Mouse (Mus musculus) heart, embryonic 16.5 days (tissue): ENCODE results near the gene Dgki. TPM values are rescaled to one million over a fixed set of nuclear protein-coding genes. Genes with fewer than 3 reads are reported as not detected.

Source experiments
- ATAC-seq: fragments of 200-750 bp; cut with Nextera tagmentation; replicated peaks from 2 replicates; pipeline ENCODE4 v1.8.0; 2017; ENCODE audit warnings: moderate number of reproducible peaks; ENCODE audit not compliant: insufficient read depth, low FRiP score; ENCODE audit errors: extremely low read depth
- H3K27ac ChIP-seq: fragments of 300-500 bp; sonication (generic); 2 replicates; pipeline ENCODE4 v1.5.1; 2014; ENCODE audit warnings: mild to moderate bottlenecking, low read length, control low read depth, moderate library complexity
- H3K27me3 ChIP-seq: fragments of 300-500 bp; sonication (generic); 2 replicates; pipeline ENCODE4 v1.6.1; 2014; ENCODE audit warnings: low read length, mixed read lengths; ENCODE audit not compliant: control insufficient read depth, insufficient read depth
- H3K36me3 ChIP-seq: fragments of 300-500 bp; sonication (generic); 2 replicates; pipeline ENCODE4 v1.6.1; 2014; ENCODE audit not compliant: control insufficient read depth, insufficient read depth
- H3K4me1 ChIP-seq: fragments of 300-500 bp; sonication (generic); 2 replicates; pipeline ENCODE4 v1.6.1; 2014; ENCODE audit warnings: low read length, mixed read lengths; ENCODE audit not compliant: control insufficient read depth, insufficient read depth
- H3K4me2 ChIP-seq: fragments of 300-500 bp; sonication (generic); 2 replicates; pipeline ENCODE4 v1.6.1; 2014; ENCODE audit warnings: low read depth, mild to moderate bottlenecking, control low read depth, low read length
- H3K4me3 ChIP-seq: fragments of 300-500 bp; sonication (generic); 2 replicates; pipeline ENCODE4 v1.5.1; 2014; ENCODE audit warnings: mild to moderate bottlenecking, control low read depth, low read length
- H3K9ac ChIP-seq: fragments of 300-500 bp; sonication (generic); 2 replicates; pipeline ENCODE4 v1.6.1; 2014; ENCODE audit warnings: low read length, control low read depth
- H3K9me3 ChIP-seq: fragments of 300-500 bp; sonication (generic); replicated peaks from 2 replicates; pipeline ENCODE4 v1.6.1; 2016; ENCODE audit warnings: low read length; ENCODE audit not compliant: control insufficient read depth
- WGBS: fragments of 180-500 bp; shearing (Covaris S2); extraction: QIAGEN DNeasy Blood & Tissue Kit; methylation state at CpG from one replicate; pipeline ENCODE4 v1.1.7; 2014; 5-methylcytosine and 5-hydroxymethylcytosine counted together
- polyA plus RNA-seq: library from polyadenylated mRNA; unstranded; fragments of >200 nt; fragmentation: Nextera tagmentation; extraction: Ambion mirVana; gene quantifications from 2 replicates; pipeline ENCODE4 v1.2.1, GENCODE M21; 2015

The Dgki gene
- polyA plus RNA-seq, 1 experiment from 2014 or later = 0.47 TPM

DNA sequence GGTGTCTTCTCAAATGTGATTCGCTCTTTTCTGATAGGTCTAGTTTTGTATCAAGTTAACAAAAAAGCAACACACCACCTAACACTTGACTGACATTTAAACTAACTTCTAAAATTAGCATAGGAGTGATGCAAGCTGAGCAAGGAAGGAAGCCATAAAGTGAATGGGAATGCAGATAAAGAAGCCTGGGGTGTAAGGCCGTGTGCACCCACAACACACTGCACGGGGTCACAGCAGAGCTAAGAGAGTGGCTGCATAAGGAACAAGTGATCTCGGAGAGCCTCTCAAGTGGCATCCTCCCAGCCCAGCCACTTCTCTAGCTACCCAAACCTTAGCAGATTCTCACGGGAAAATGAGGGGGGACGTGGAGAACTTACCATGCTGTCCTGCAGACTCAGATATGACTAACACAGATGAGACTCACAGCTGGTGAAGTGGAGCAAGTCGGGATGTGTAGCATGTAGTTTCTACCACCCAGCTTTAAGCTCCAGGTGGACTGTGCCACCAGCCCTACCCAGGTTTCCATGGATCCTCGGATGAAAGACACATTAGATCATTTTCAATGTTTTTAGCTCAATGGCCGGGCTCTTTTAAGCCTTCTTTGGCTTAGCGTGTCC lies 38.6 kb downstream of the Dgki start:
- Histone ChIP-seq H3K9me3 (no peaks in the 10 kb centered on the region), H3K4me2 (no peak overlapping the region), H3K27ac (no peak overlapping the region), H3K27me3 (no peaks in the 10 kb centered on the region), H3K4me3 (no peak overlapping the region), H3K36me3 (no peaks in the 10 kb centered on the region), H3K4me1 (peaks cover 15% of the 10 kb centered on the region), H3K9ac (no peak overlapping the region)
- ATAC-seq = no peak
- 56% methylated on average over 10 of the region's 10 CpGs for WGBS

- H3K27me3 ChIP-seq = no peaks in the 10 kb centered on the region
- no peaks in the 10 kb centered on the region for H3K36me3 ChIP-seq
- no peaks in the 10 kb centered on the region for H3K9me3 ChIP-seq
- 83% methylated on average over 7 of the region's 7 CpGs for WGBS
- H3K27ac ChIP-seq = no peak overlapping the region
- H3K9ac ChIP-seq = no peak overlapping the region
- peaks cover 18% of the 10 kb centered on the region for H3K4me1 ChIP-seq
- H3K4me3 ChIP-seq = no peak overlapping the region
- no peak for ATAC-seq
- H3K4me2 ChIP-seq = no peak overlapping the region
Measured at GRCm38 (mm10) chr6:37258662-37259061, 41.3 kb downstream of the Dgki start.

DNA sequence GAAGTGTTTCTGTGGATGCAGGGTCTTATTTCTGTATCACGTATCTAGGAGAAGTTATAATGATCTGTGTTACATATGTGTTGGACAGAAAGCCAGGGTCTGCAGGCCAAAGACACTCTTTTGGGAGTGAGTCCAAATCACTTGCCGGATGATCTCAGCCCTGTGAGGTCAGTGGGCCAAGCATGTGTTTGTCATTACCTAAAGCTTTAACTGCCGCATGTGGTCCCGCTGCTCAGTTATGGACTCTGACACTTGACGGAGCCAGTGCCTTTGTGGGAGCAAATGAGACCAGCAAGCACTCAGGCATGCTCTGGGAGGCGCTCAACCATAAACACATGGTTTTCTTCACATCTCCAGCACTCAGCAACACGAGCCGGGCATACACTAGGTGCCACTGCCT lies 45.8 kb downstream of the Dgki start:
- ATAC-seq = no peak
- Histone ChIP-seq H3K4me2 (no peak overlapping the region), H3K9me3 (no peaks in the 10 kb centered on the region), H3K36me3 (no peaks in the 10 kb centered on the region), H3K4me1 (peaks cover 3% of the 10 kb centered on the region; the same call in 1 of the 2 replicates), H3K4me3 (no peak overlapping the region), H3K27ac (no peak overlapping the region), H3K27me3 (no peaks in the 10 kb centered on the region), H3K9ac (no peak overlapping the region)
- WGBS = 40% methylated on average over 8 of the region's 8 CpGs

DNA sequence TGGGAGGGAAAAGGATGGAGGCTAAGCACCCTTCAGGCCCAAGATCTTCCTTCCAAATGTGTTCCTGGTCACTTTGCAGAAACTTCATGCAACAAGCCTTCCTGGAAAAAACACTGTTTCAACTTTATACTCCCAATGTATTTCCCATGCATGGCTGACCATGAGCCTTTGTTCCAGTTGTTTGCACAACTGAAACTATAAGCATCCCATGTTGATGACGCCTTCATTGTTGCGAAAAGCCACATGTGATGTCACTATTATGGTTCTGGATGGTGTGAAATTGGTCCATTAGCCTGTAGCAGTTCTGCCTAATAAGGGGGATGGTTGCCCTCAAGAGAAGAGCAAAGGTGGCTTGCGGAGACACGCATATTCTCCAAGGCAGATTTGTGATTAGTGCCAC lies 47.4 kb downstream of the Dgki start:
- Histone ChIP-seq H3K4me3 (no peak overlapping the region), H3K36me3 (no peaks in the 10 kb centered on the region), H3K9ac (no peak overlapping the region), H3K4me1 (peaks cover 3% of the 10 kb centered on the region; the same call in 1 of the 2 replicates), H3K4me2 (no peak overlapping the region), H3K27me3 (no peaks in the 10 kb centered on the region), H3K27ac (no peak overlapping the region), H3K9me3 (no peaks in the 10 kb centered on the region)
- 94% methylated on average over 4 of the region's 4 CpGs for WGBS
- ATAC-seq = no peak

- 88% methylated on average over 2 of the region's 2 CpGs for WGBS
- Histone ChIP-seq H3K4me1 (peaks cover 6% of the 10 kb centered on the region; the same call in 1 of the 2 replicates), H3K27me3 (no peaks in the 10 kb centered on the region), H3K4me3 (no peak overlapping the region), H3K9me3 (0 out of 2 replicates have a peak, but pooled peaks cover 3% of the 10 kb centered on the region), H3K4me2 (no peak overlapping the region), H3K36me3 (no peaks in the 10 kb centered on the region), H3K27ac (no peak overlapping the region), H3K9ac (no peak overlapping the region)
- ATAC-seq = no peak
Measured at GRCm38 (mm10) chr6:37250671-37251070, 49.3 kb downstream of the Dgki start.

GRCm38 (mm10) chr6:37245757-37246156 lies 54.2 kb downstream of the Dgki start:
- Histone ChIP-seq H3K9me3 (0 out of 2 replicates have a peak, but pooled peaks cover 3% of the 10 kb centered on the region), H3K27me3 (no peaks in the 10 kb centered on the region), H3K4me2 (no peak overlapping the region), H3K4me1 (peaks cover 14% of the 10 kb centered on the region), H3K27ac (no peak overlapping the region), H3K36me3 (no peaks in the 10 kb centered on the region), H3K9ac (no peak overlapping the region), H3K4me3 (no peak overlapping the region)
- WGBS = 58% methylated on average over 7 of the region's 7 CpGs
- no peak for ATAC-seq

DNA sequence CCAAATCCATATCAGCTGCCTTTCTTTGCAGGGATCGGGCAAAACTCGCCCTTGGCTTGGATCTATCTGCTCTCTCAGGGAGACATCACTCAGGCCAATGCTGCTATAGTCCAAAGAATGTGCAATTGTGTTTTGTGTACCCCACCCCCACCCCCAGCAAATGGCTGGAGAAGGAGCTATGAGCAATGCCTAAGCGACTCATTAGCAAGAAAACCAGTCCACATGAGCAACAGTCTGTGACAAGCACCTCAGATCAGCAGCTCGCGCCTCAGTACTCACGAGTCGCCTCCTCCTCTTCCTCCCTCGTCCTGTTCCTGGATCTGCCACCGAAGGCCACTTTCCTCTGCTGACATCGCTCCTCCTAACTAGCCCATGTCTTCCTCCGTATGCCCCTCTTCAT lies 55.9 kb downstream of the Dgki start:
- H3K27me3 ChIP-seq = no peaks in the 10 kb centered on the region
- H3K4me1 ChIP-seq = peaks cover 14% of the 10 kb centered on the region
- 83% methylated on average over 11 of the region's 11 CpGs for WGBS
- H3K4me2 ChIP-seq = no peak overlapping the region
- H3K9ac ChIP-seq = no peak overlapping the region
- no peak for ATAC-seq
- H3K9me3 ChIP-seq = 0 out of 2 replicates have a peak, but pooled peaks cover 3% of the 10 kb centered on the region
- no peak overlapping the region for H3K27ac ChIP-seq
- H3K36me3 ChIP-seq = no peaks in the 10 kb centered on the region
- H3K4me3 ChIP-seq = no peak overlapping the region

- ATAC-seq = no peak
- peak overlapping the region; percentile 34 for H3K27ac ChIP-seq
- H3K4me2 ChIP-seq = no peak overlapping the region
- H3K4me1 ChIP-seq = peaks cover 14% of the 10 kb centered on the region
- H3K9ac ChIP-seq = no peak overlapping the region
- H3K27me3 ChIP-seq = no peaks in the 10 kb centered on the region
- no peak overlapping the region for H3K4me3 ChIP-seq
- 74% methylated on average over 5 of the region's 5 CpGs for WGBS
- H3K36me3 ChIP-seq = no peaks in the 10 kb centered on the region
- H3K9me3 ChIP-seq = 0 out of 2 replicates have a peak, but pooled peaks cover 3% of the 10 kb centered on the region
Measured at GRCm38 (mm10) chr6:37242769-37243121, 57.2 kb downstream of the Dgki start.

GRCm38 (mm10) chr6:37242100-37242768 lies 57.8 kb downstream of the Dgki start:
- Histone ChIP-seq H3K4me3 (no peak overlapping the region), H3K27me3 (no peaks in the 10 kb centered on the region), H3K9me3 (0 out of 2 replicates have a peak, but pooled peaks cover 2% of the 10 kb centered on the region), H3K4me1 (peaks cover 14% of the 10 kb centered on the region), H3K9ac (no peak overlapping the region), H3K36me3 (no peaks in the 10 kb centered on the region), H3K4me2 (no peak overlapping the region), H3K27ac (peak overlapping the region; percentile 34)
- WGBS = 38% methylated on average over 6 of the region's 6 CpGs
- ATAC-seq = peak; percentile 75; the same call in 1 of the 2 replicates
